Mouse (Mus musculus) kidney, postnatal 0 days (tissue): ENCODE measurements around the gene Atad2b. TPM values are rescaled to one million over a fixed set of nuclear protein-coding genes. Genes with fewer than 3 reads are reported as not detected.

ENCODE experiments used
- ATAC-seq: fragments of 200-750 bp; cut with Nextera tagmentation; replicated peaks from 2 replicates; pipeline ENCODE4 v1.8.0; 2017; ENCODE audit warnings: low read depth, moderate number of reproducible peaks, moderate TSS enrichment, moderate library complexity; ENCODE audit not compliant: low FRiP score
- DNase-seq: peaks from one replicate; pipeline ENCODE4 v3.0.0-alpha.2; 2016; ENCODE audit warnings: low spot score
- H3K27ac ChIP-seq: fragments of 300-500 bp; sonication (generic); 2 replicates; pipeline ENCODE4 v1.5.1; 2014; ENCODE audit warnings: mild to moderate bottlenecking
- H3K27me3 ChIP-seq: fragments of 300-500 bp; sonication (generic); 2 replicates; pipeline ENCODE4 v1.6.1; 2014; ENCODE audit warnings: low read length, mixed read lengths; ENCODE audit not compliant: insufficient read depth
- H3K36me3 ChIP-seq: fragments of 300-500 bp; sonication (generic); 2 replicates; pipeline ENCODE4 v1.6.1; 2014; ENCODE audit warnings: low read length, mixed read lengths; ENCODE audit not compliant: insufficient read depth
- H3K4me1 ChIP-seq: fragments of 300-500 bp; sonication (generic); replicated peaks from 2 replicates; pipeline ENCODE4 v1.6.1; 2014; ENCODE audit warnings: antibody characterized with exemption, low read length, mixed read lengths; ENCODE audit not compliant: insufficient read depth
- H3K4me2 ChIP-seq: fragments of 300-500 bp; sonication (generic); 2 replicates; pipeline ENCODE4 v1.6.1; 2014; ENCODE audit warnings: mild to moderate bottlenecking, low read length, moderate library complexity, mixed read lengths
- H3K4me3 ChIP-seq: fragments of 300-500 bp; sonication (generic); replicated peaks from 2 replicates; pipeline ENCODE4 v1.5.1; 2014; ENCODE audit warnings: low read depth, low read length
- H3K9ac ChIP-seq: fragments of 300-500 bp; sonication (generic); 2 replicates; pipeline ENCODE4 v1.6.1; 2014; ENCODE audit warnings: low read depth, low read length
- H3K9me3 ChIP-seq: fragments of 300-500 bp; sonication (generic); replicated peaks from 2 replicates; pipeline ENCODE4 v1.6.1; 2016; ENCODE audit warnings: low read length, inconsistent platforms, mixed read lengths
- CTCF ChIP-seq: IDR thresholded peaks from 2 replicates; pipeline ENCODE4 v1.5.1; 2016; ENCODE audit warnings: antibody characterized with exemption, low read depth, mild to moderate bottlenecking, moderate library complexity
- WGBS: fragments of 180-500 bp; shearing (Covaris S2); extraction: QIAGEN DNeasy Blood & Tissue Kit; methylation state at CpG from one replicate; pipeline ENCODE4 v1.1.7; 2014; 5-methylcytosine and 5-hydroxymethylcytosine counted together
- polyA plus RNA-seq: library from polyadenylated mRNA; unstranded; fragments of >200 nt; fragmentation: Nextera tagmentation; extraction: Ambion mirVana; gene quantifications from 2 replicates; pipeline ENCODE4 v1.2.1, GENCODE M21; 2015

The Atad2b gene
- polyA plus RNA-seq, 1 experiment from 2014 or later: 8.6 TPM

- H3K4me3 ChIP-seq: no peak overlapping the region
- H3K4me1 ChIP-seq: no peaks in the 10 kb centered on the region
- TF ChIP-seq CTCF: no peak
- WGBS: 98% methylated on average over 2 of the region's 2 CpGs
- H3K4me2 ChIP-seq: no peak overlapping the region
- ATAC-seq (no peak), DNase-seq (no peak)
- H3K27ac ChIP-seq: no peak overlapping the region
- H3K27me3 ChIP-seq: no peaks in the 10 kb centered on the region
- no peaks in the 10 kb centered on the region for H3K9me3 ChIP-seq
- H3K9ac ChIP-seq: no peak overlapping the region
- H3K36me3 ChIP-seq: peaks cover 24% of the 10 kb centered on the region
These were observed 120.9 kb downstream of the Atad2b start for GRCm38 (mm10) chr12:5038008-5038407.

GRCm38 (mm10) chr12:5044141-5044540 is 127.0 kb downstream of the Atad2b start:
- Histone ChIP-seq H3K4me1 (no peaks in the 10 kb centered on the region), H3K36me3 (peaks cover 12% of the 10 kb centered on the region), H3K27ac (no peak overlapping the region), H3K27me3 (no peaks in the 10 kb centered on the region), H3K9me3 (no peaks in the 10 kb centered on the region), H3K4me3 (no peak overlapping the region), H3K4me2 (no peak overlapping the region), H3K9ac (no peak overlapping the region)
- ATAC-seq (no peak), DNase-seq (no peak)
- no peak for TF ChIP-seq CTCF
- WGBS: 92% methylated on average over 15 of the region's 15 CpGs

GRCm38 (mm10) chr12:5048104-5048503 is 131.0 kb downstream of the Atad2b start:
- DNase-seq (no peak), ATAC-seq (no peak)
- peaks cover 12% of the 10 kb centered on the region for H3K36me3 ChIP-seq
- TF ChIP-seq CTCF: no peak
- H3K9me3 ChIP-seq: no peaks in the 10 kb centered on the region; the same call in 1 of the 2 replicates
- no peaks in the 10 kb centered on the region for H3K27me3 ChIP-seq
- no peak overlapping the region for H3K9ac ChIP-seq
- H3K4me3 ChIP-seq: no peak overlapping the region
- 95% methylated on average over 4 of the region's 4 CpGs for WGBS
- no peak overlapping the region for H3K4me2 ChIP-seq
- H3K27ac ChIP-seq: no peak overlapping the region
- H3K4me1 ChIP-seq: no peaks in the 10 kb centered on the region

GRCm38 (mm10) chr12:5067590-5067989 is 150.4 kb downstream of the Atad2b start:
- no peak for DNase-seq
- H3K27ac ChIP-seq: no peak overlapping the region
- no peaks in the 10 kb centered on the region for H3K27me3 ChIP-seq
- no peak for ATAC-seq
- 28% methylated on average over 3 of the region's 3 CpGs for WGBS
- H3K4me2 ChIP-seq: no peak overlapping the region
- TF ChIP-seq CTCF: no peak
- H3K4me1 ChIP-seq: no peaks in the 10 kb centered on the region
- no peak overlapping the region for H3K9ac ChIP-seq
- H3K4me3 ChIP-seq: no peak overlapping the region
- H3K36me3 ChIP-seq: no peaks in the 10 kb centered on the region
- H3K9me3 ChIP-seq: no peaks in the 10 kb centered on the region

GRCm38 (mm10) chr12:5070131-5070530 is 153.0 kb downstream of the Atad2b start:
- ATAC-seq: no peak
- no peak for TF ChIP-seq CTCF
- no peaks in the 10 kb centered on the region for H3K9me3 ChIP-seq
- no peak overlapping the region for H3K4me2 ChIP-seq
- no peak for DNase-seq
- no peaks in the 10 kb centered on the region for H3K27me3 ChIP-seq
- H3K36me3 ChIP-seq: no peaks in the 10 kb centered on the region
- 75% methylated on average over 3 of the region's 3 CpGs for WGBS
- no peak overlapping the region for H3K9ac ChIP-seq
- no peak overlapping the region for H3K27ac ChIP-seq
- H3K4me3 ChIP-seq: no peak overlapping the region
- no peaks in the 10 kb centered on the region for H3K4me1 ChIP-seq

- H3K4me3 ChIP-seq: no peak overlapping the region
- no peak overlapping the region for H3K27ac ChIP-seq
- no peaks in the 10 kb centered on the region for H3K36me3 ChIP-seq
- no peak for ATAC-seq
- H3K9me3 ChIP-seq: no peaks in the 10 kb centered on the region
- no peaks in the 10 kb centered on the region for H3K27me3 ChIP-seq
- H3K9ac ChIP-seq: no peak overlapping the region
- no peak for TF ChIP-seq CTCF
- no peaks in the 10 kb centered on the region for H3K4me1 ChIP-seq
- WGBS: 60% methylated on average over 12 of the region's 12 CpGs
- peak; percentile 9 for DNase-seq
- H3K4me2 ChIP-seq: no peak overlapping the region
These were observed 156.0 kb downstream of the Atad2b start for GRCm38 (mm10) chr12:5073191-5073590.

- no peaks in the 10 kb centered on the region for H3K27me3 ChIP-seq
- no peak overlapping the region for H3K4me2 ChIP-seq
- no peaks in the 10 kb centered on the region for H3K4me1 ChIP-seq
- DNase-seq (no peak), ATAC-seq (no peak)
- no peak for TF ChIP-seq CTCF
- H3K27ac ChIP-seq: no peak overlapping the region
- H3K36me3 ChIP-seq: no peaks in the 10 kb centered on the region
- H3K4me3 ChIP-seq: no peak overlapping the region
- H3K9ac ChIP-seq: no peak overlapping the region
- no peaks in the 10 kb centered on the region for H3K9me3 ChIP-seq
- WGBS: 95% methylated on average over 4 of the region's 4 CpGs
These were observed 164.3 kb downstream of the Atad2b start for GRCm38 (mm10) chr12:5081480-5081879.
